Mouse (Mus musculus) heart, embryonic 16.5 days (tissue): ENCODE data around the gene Acot7. TPM values are rescaled to one million over a fixed set of nuclear protein-coding genes. Genes with fewer than 3 reads are reported as not detected.

Experiments used
- ATAC-seq: fragments of 200-750 bp; cut with Nextera tagmentation; replicated peaks from 2 replicates; pipeline ENCODE4 v1.8.0; 2017; ENCODE audit warnings: moderate number of reproducible peaks; ENCODE audit not compliant: insufficient read depth, low FRiP score; ENCODE audit errors: extremely low read depth
- H3K27ac ChIP-seq: fragments of 300-500 bp; sonication (generic); 2 replicates; pipeline ENCODE4 v1.5.1; 2014; ENCODE audit warnings: mild to moderate bottlenecking, low read length, control low read depth, moderate library complexity
- H3K27me3 ChIP-seq: fragments of 300-500 bp; sonication (generic); 2 replicates; pipeline ENCODE4 v1.6.1; 2014; ENCODE audit warnings: low read length, mixed read lengths; ENCODE audit not compliant: control insufficient read depth, insufficient read depth
- H3K36me3 ChIP-seq: fragments of 300-500 bp; sonication (generic); 2 replicates; pipeline ENCODE4 v1.6.1; 2014; ENCODE audit not compliant: control insufficient read depth, insufficient read depth
- H3K4me1 ChIP-seq: fragments of 300-500 bp; sonication (generic); 2 replicates; pipeline ENCODE4 v1.6.1; 2014; ENCODE audit warnings: low read length, mixed read lengths; ENCODE audit not compliant: control insufficient read depth, insufficient read depth
- H3K4me2 ChIP-seq: fragments of 300-500 bp; sonication (generic); 2 replicates; pipeline ENCODE4 v1.6.1; 2014; ENCODE audit warnings: low read depth, mild to moderate bottlenecking, control low read depth, low read length
- H3K4me3 ChIP-seq: fragments of 300-500 bp; sonication (generic); 2 replicates; pipeline ENCODE4 v1.5.1; 2014; ENCODE audit warnings: mild to moderate bottlenecking, control low read depth, low read length
- H3K9ac ChIP-seq: fragments of 300-500 bp; sonication (generic); 2 replicates; pipeline ENCODE4 v1.6.1; 2014; ENCODE audit warnings: low read length, control low read depth
- H3K9me3 ChIP-seq: fragments of 300-500 bp; sonication (generic); replicated peaks from 2 replicates; pipeline ENCODE4 v1.6.1; 2016; ENCODE audit warnings: low read length; ENCODE audit not compliant: control insufficient read depth
- WGBS: fragments of 180-500 bp; shearing (Covaris S2); extraction: QIAGEN DNeasy Blood & Tissue Kit; methylation state at CpG from one replicate; pipeline ENCODE4 v1.1.7; 2014; 5-methylcytosine and 5-hydroxymethylcytosine counted together
- polyA plus RNA-seq: library from polyadenylated mRNA; unstranded; fragments of >200 nt; fragmentation: Nextera tagmentation; extraction: Ambion mirVana; gene quantifications from 2 replicates; pipeline ENCODE4 v1.2.1, GENCODE M21; 2015

Acot7 gene
- polyA plus RNA-seq, 1 experiment from 2014 or later, result 67.7 TPM

GRCm38 (mm10) chr4:152184353-152185035 lies 6.6 kb downstream of the Acot7 start:
- peaks cover 35% of the 10 kb centered on the region for H3K4me1 ChIP-seq
- H3K27ac ChIP-seq, result peak overlapping the region; percentile 96
- WGBS, result 51% methylated on average over 7 of the region's 7 CpGs
- no peaks in the 10 kb centered on the region for H3K9me3 ChIP-seq
- no peaks in the 10 kb centered on the region for H3K36me3 ChIP-seq
- no peak overlapping the region for H3K4me3 ChIP-seq
- no peaks in the 10 kb centered on the region for H3K27me3 ChIP-seq
- H3K9ac ChIP-seq, result no peak overlapping the region
- no peak overlapping the region for H3K4me2 ChIP-seq
- no peak for ATAC-seq

DNA sequence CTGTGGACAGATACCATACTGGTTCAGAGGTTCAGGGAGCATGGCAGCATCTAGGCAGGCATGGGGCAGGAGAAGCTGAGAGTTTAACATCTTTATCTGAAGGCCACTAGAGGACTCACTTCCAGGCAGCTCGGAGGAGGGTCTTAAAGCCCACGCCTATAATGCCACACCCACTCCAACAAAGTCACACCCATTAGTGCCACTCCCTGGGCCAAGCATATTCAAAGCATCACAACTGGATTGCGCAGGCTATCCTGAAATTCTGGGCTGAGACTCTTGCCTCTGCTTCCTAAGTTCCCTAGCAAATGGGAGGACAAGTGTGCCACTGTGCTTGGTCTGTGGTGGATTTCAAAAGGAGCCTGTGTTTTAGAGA lies 7.2 kb downstream of the Acot7 start:
- peak overlapping the region; percentile 96 for H3K27ac ChIP-seq
- peak overlapping the region; percentile 51 for H3K4me3 ChIP-seq
- H3K4me2 ChIP-seq, result peak overlapping the region; percentile 77
- H3K36me3 ChIP-seq, result no peaks in the 10 kb centered on the region
- ATAC-seq, result peak; percentile 50
- H3K9ac ChIP-seq, result peak overlapping the region; percentile 77
- H3K27me3 ChIP-seq, result no peaks in the 10 kb centered on the region
- peaks cover 39% of the 10 kb centered on the region for H3K4me1 ChIP-seq
- no peaks in the 10 kb centered on the region for H3K9me3 ChIP-seq
- WGBS, result 4% methylated on average over 3 of the region's 3 CpGs

DNA sequence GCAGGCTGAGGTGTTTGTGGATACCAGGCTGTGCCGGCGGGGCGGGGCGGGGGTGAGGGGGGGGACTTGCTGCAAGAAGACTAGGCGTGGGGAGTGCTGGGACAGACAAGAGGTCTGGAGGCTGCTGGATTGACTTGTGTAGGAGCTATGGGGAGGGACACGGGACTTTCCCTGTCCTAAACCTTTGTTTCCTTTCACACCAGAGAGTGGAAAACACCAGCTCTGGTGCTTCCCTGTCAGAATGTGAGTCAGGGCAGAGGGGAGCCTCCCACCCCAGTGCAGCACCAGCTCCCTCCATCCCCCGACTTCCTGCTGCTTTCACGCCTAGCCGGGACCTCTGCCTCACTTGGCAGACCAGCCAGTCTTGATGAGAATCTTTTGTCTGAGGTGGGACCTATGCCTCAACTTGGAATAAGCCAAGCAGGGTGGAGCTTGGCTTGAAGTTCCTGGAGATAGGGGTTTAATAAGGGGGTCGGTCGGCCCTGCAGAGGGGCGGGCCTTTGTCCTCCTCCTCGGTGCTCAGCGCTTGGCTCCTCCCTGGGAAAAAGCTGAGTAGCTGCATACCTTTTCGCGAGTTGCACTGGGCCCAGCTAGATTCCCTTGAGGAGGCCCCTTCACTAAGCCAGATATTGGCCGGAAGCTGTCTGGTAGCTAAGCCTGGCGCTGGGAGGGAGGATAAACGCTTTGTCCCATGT lies 7.7 kb downstream of the Acot7 start:
- H3K9ac ChIP-seq, result peak overlapping the region; percentile 77
- peak overlapping the region; percentile 77 for H3K4me2 ChIP-seq
- peak; percentile 81 for ATAC-seq
- no peaks in the 10 kb centered on the region for H3K9me3 ChIP-seq
- H3K36me3 ChIP-seq, result no peaks in the 10 kb centered on the region
- H3K27ac ChIP-seq, result peak overlapping the region; percentile 96
- peaks cover 44% of the 10 kb centered on the region for H3K4me1 ChIP-seq
- H3K4me3 ChIP-seq, result peak overlapping the region; percentile 51
- WGBS, result 3% methylated on average over 19 of the region's 19 CpGs
- H3K27me3 ChIP-seq, result no peaks in the 10 kb centered on the region

GRCm38 (mm10) chr4:152186205-152187082 lies 8.5 kb downstream of the Acot7 start:
- Histone ChIP-seq H3K9me3 (no peaks in the 10 kb centered on the region), H3K36me3 (no peaks in the 10 kb centered on the region), H3K27me3 (no peaks in the 10 kb centered on the region), H3K9ac (peak overlapping the region; percentile 77), H3K27ac (peak overlapping the region; percentile 96), H3K4me2 (peak overlapping the region; percentile 77), H3K4me1 (peaks cover 52% of the 10 kb centered on the region), H3K4me3 (peak overlapping the region; percentile 51)
- peak; percentile 7; the same call in 1 of the 2 replicates for ATAC-seq
- 22% methylated on average over 14 of the region's 14 CpGs for WGBS

- Histone ChIP-seq H3K36me3 (no peaks in the 10 kb centered on the region), H3K4me1 (peaks cover 52% of the 10 kb centered on the region), H3K9ac (peak overlapping the region; percentile 77; the same call in 1 of the 2 replicates), H3K27ac (peak overlapping the region; percentile 96), H3K9me3 (no peaks in the 10 kb centered on the region), H3K27me3 (no peaks in the 10 kb centered on the region), H3K4me2 (peak overlapping the region; percentile 77), H3K4me3 (peak overlapping the region; percentile 51)
- 75% methylated on average over 9 of the region's 9 CpGs for WGBS
- no peak for ATAC-seq
Observed at GRCm38 (mm10) chr4:152187142-152187541, 9.2 kb downstream of the Acot7 start.

- Histone ChIP-seq H3K9ac (no peak overlapping the region), H3K4me3 (no peak overlapping the region), H3K27me3 (no peaks in the 10 kb centered on the region), H3K27ac (no peak overlapping the region), H3K9me3 (no peaks in the 10 kb centered on the region), H3K4me1 (peaks cover 52% of the 10 kb centered on the region), H3K4me2 (no peak overlapping the region), H3K36me3 (no peaks in the 10 kb centered on the region)
- ATAC-seq, result no peak
- WGBS, result 91% methylated on average over 2 of the region's 2 CpGs
Observed at GRCm38 (mm10) chr4:152188651-152189050, 10.7 kb downstream of the Acot7 start.

- Histone ChIP-seq H3K36me3 (no peaks in the 10 kb centered on the region), H3K9me3 (no peaks in the 10 kb centered on the region), H3K4me3 (no peak overlapping the region), H3K4me1 (peaks cover 52% of the 10 kb centered on the region), H3K27ac (no peak overlapping the region), H3K4me2 (no peak overlapping the region), H3K9ac (no peak overlapping the region), H3K27me3 (no peaks in the 10 kb centered on the region)
- 84% methylated on average over 6 of the region's 6 CpGs for WGBS
- ATAC-seq, result no peak
Observed at GRCm38 (mm10) chr4:152189071-152189470, 11.1 kb downstream of the Acot7 start.

- no peak for ATAC-seq
- H3K4me1 ChIP-seq, result peaks cover 48% of the 10 kb centered on the region
- H3K27ac ChIP-seq, result peak overlapping the region; percentile 17
- H3K4me2 ChIP-seq, result no peak overlapping the region
- 56% methylated on average over 4 of the region's 4 CpGs for WGBS
- no peaks in the 10 kb centered on the region for H3K36me3 ChIP-seq
- no peak overlapping the region for H3K9ac ChIP-seq
- H3K4me3 ChIP-seq, result no peak overlapping the region
- no peaks in the 10 kb centered on the region for H3K9me3 ChIP-seq
- H3K27me3 ChIP-seq, result no peaks in the 10 kb centered on the region
Observed at GRCm38 (mm10) chr4:152189691-152190090, 11.8 kb downstream of the Acot7 start.
